Mouse (Mus musculus) hindbrain, embryonic 13.5 days (tissue): ENCODE measurements around the gene Aatk. TPM values are rescaled to one million over a fixed set of nuclear protein-coding genes. Genes with fewer than 3 reads are reported as not detected.

Experiments used
- ATAC-seq: fragments of 200-750 bp; cut with Nextera tagmentation; 2 replicates; pipeline ENCODE4 v1.8.0; 2017; ENCODE audit warnings: moderate TSS enrichment; ENCODE audit not compliant: low FRiP score
- H3K27ac ChIP-seq: fragments of 300-500 bp; sonication (generic); 2 replicates; pipeline ENCODE4 v1.5.1; 2015; ENCODE audit warnings: inconsistent platforms, mild to moderate bottlenecking, moderate library complexity
- H3K27me3 ChIP-seq: fragments of 300-500 bp; sonication (generic); 2 replicates; pipeline ENCODE4 v1.6.1; 2015; ENCODE audit warnings: mild to moderate bottlenecking, inconsistent platforms
- H3K36me3 ChIP-seq: fragments of 300-500 bp; sonication (generic); 2 replicates; pipeline ENCODE4 v1.6.1; 2015; ENCODE audit warnings: mild to moderate bottlenecking, inconsistent platforms
- H3K4me1 ChIP-seq: fragments of 300-500 bp; sonication (generic); replicated peaks from 2 replicates; pipeline ENCODE4 v1.6.1; 2015; ENCODE audit warnings: inconsistent platforms
- H3K4me2 ChIP-seq: fragments of 300-500 bp; sonication (generic); 2 replicates; pipeline ENCODE4 v1.6.1; 2015; ENCODE audit warnings: inconsistent platforms, mild to moderate bottlenecking, moderate library complexity
- H3K4me3 ChIP-seq: fragments of 300-500 bp; sonication (generic); 2 replicates; pipeline ENCODE4 v1.5.1; 2015; ENCODE audit warnings: mild to moderate bottlenecking, inconsistent platforms
- H3K9ac ChIP-seq: fragments of 300-500 bp; sonication (generic); 2 replicates; pipeline ENCODE4 v1.6.1; 2015; ENCODE audit warnings: mild to moderate bottlenecking, inconsistent platforms
- H3K9me3 ChIP-seq: fragments of 300-500 bp; sonication (generic); 2 replicates; pipeline ENCODE4 v1.6.1; 2016; ENCODE audit warnings: inconsistent platforms
- WGBS: fragments of 180-500 bp; shearing (Covaris S2); methylation state at CpG from one replicate; pipeline ENCODE4 v1.1.7; 2015; 5-methylcytosine and 5-hydroxymethylcytosine counted together
- polyA plus RNA-seq: library from polyadenylated mRNA; unstranded; fragments of >200 nt; fragmentation: Nextera tagmentation; extraction: Ambion mirVana; gene quantifications from 2 replicates; pipeline ENCODE4 v1.2.1, GENCODE M21; 2015

The Aatk gene
- polyA plus RNA-seq, 1 experiment from 2014 or later, result 24.1 TPM

GRCm38 (mm10) chr11:120033473-120033872 is 13.5 kb downstream of the Aatk start:
- H3K27me3 ChIP-seq, result no peaks in the 10 kb centered on the region
- no peak overlapping the region for H3K4me3 ChIP-seq
- H3K9ac ChIP-seq, result no peak overlapping the region
- no peaks in the 10 kb centered on the region for H3K9me3 ChIP-seq
- no peak overlapping the region for H3K4me2 ChIP-seq
- no peak overlapping the region for H3K27ac ChIP-seq
- peaks cover 28% of the 10 kb centered on the region for H3K4me1 ChIP-seq
- no peaks in the 10 kb centered on the region for H3K36me3 ChIP-seq
- no peak for ATAC-seq
- 62% methylated on average over 3 of the region's 3 CpGs for WGBS

GRCm38 (mm10) chr11:120032052-120032451 is 14.9 kb downstream of the Aatk start:
- peak overlapping the region; percentile 35; the same call in 1 of the 2 replicates for H3K9ac ChIP-seq
- no peak overlapping the region for H3K4me3 ChIP-seq
- WGBS, result 67% methylated on average over 8 of the region's 8 CpGs
- no peaks in the 10 kb centered on the region for H3K9me3 ChIP-seq
- ATAC-seq, result no peak
- no peaks in the 10 kb centered on the region for H3K36me3 ChIP-seq
- peaks cover 25% of the 10 kb centered on the region for H3K4me1 ChIP-seq
- H3K4me2 ChIP-seq, result no peak overlapping the region
- no peaks in the 10 kb centered on the region for H3K27me3 ChIP-seq
- H3K27ac ChIP-seq, result no peak overlapping the region

GRCm38 (mm10) chr11:120030145-120030901 is 16.6 kb downstream of the Aatk start:
- H3K9me3 ChIP-seq, result no peaks in the 10 kb centered on the region
- no peak overlapping the region for H3K4me3 ChIP-seq
- no peaks in the 10 kb centered on the region for H3K36me3 ChIP-seq
- peak; percentile 69 for ATAC-seq
- H3K4me1 ChIP-seq, result peaks cover 21% of the 10 kb centered on the region
- H3K4me2 ChIP-seq, result no peak overlapping the region
- H3K27me3 ChIP-seq, result no peaks in the 10 kb centered on the region
- peak overlapping the region; percentile 11; the same call in 1 of the 2 replicates for H3K9ac ChIP-seq
- WGBS, result 34% methylated on average over 10 of the region's 10 CpGs
- H3K27ac ChIP-seq, result no peak overlapping the region

GRCm38 (mm10) chr11:120029431-120030144 is 17.4 kb downstream of the Aatk start:
- Histone ChIP-seq H3K27ac (no peak overlapping the region), H3K4me2 (no peak overlapping the region), H3K27me3 (no peaks in the 10 kb centered on the region), H3K4me1 (peaks cover 21% of the 10 kb centered on the region), H3K4me3 (no peak overlapping the region), H3K9me3 (no peaks in the 10 kb centered on the region), H3K36me3 (no peaks in the 10 kb centered on the region), H3K9ac (peak overlapping the region; percentile 11; the same call in 1 of the 2 replicates)
- WGBS, result 46% methylated on average over 9 of the region's 9 CpGs
- ATAC-seq, result peak; percentile 21; the same call in 1 of the 2 replicates

GRCm38 (mm10) chr11:120028319-120029092 is 18.5 kb downstream of the Aatk start:
- ATAC-seq, result no peak
- Histone ChIP-seq H3K27me3 (no peaks in the 10 kb centered on the region), H3K4me1 (peaks cover 28% of the 10 kb centered on the region), H3K9ac (no peak overlapping the region; the same call in 1 of the 2 replicates), H3K4me3 (no peak overlapping the region), H3K9me3 (no peaks in the 10 kb centered on the region), H3K4me2 (no peak overlapping the region), H3K27ac (no peak overlapping the region), H3K36me3 (no peaks in the 10 kb centered on the region)
- WGBS, result 50% methylated on average over 18 of the region's 18 CpGs

- 80% methylated on average over 3 of the region's 3 CpGs for WGBS
- ATAC-seq, result no peak
- no peak overlapping the region for H3K9ac ChIP-seq
- no peak overlapping the region for H3K4me2 ChIP-seq
- no peaks in the 10 kb centered on the region for H3K27me3 ChIP-seq
- H3K36me3 ChIP-seq, result no peaks in the 10 kb centered on the region
- H3K9me3 ChIP-seq, result no peaks in the 10 kb centered on the region
- H3K4me1 ChIP-seq, result peaks cover 38% of the 10 kb centered on the region
- H3K4me3 ChIP-seq, result no peak overlapping the region
- no peak overlapping the region for H3K27ac ChIP-seq
Observed at GRCm38 (mm10) chr11:120026941-120027340, 20.0 kb downstream of the Aatk start.

GRCm38 (mm10) chr11:120022841-120023240 is 24.1 kb downstream of the Aatk start:
- Histone ChIP-seq H3K4me3 (no peak overlapping the region), H3K27me3 (0 out of 2 replicates have a peak, but pooled peaks cover 2% of the 10 kb centered on the region), H3K4me2 (peak overlapping the region; percentile 16; the same call in 1 of the 2 replicates), H3K36me3 (peaks cover 15% of the 10 kb centered on the region; the same call in 1 of the 2 replicates), H3K4me1 (peaks cover 43% of the 10 kb centered on the region), H3K9ac (0 out of 2 replicates have a peak overlapping the region, but pooled peaks have one; percentile 11), H3K27ac (peak overlapping the region; percentile 82), H3K9me3 (no peaks in the 10 kb centered on the region)
- WGBS, result 37% methylated on average over 12 of the region's 12 CpGs
- peak; percentile 56 for ATAC-seq

- Histone ChIP-seq H3K9ac (no peak overlapping the region), H3K4me2 (no peak overlapping the region), H3K27me3 (0 out of 2 replicates have a peak, but pooled peaks cover 3% of the 10 kb centered on the region), H3K4me3 (no peak overlapping the region), H3K36me3 (peaks cover 15% of the 10 kb centered on the region; the same call in 1 of the 2 replicates), H3K27ac (peak overlapping the region; percentile 82), H3K9me3 (no peaks in the 10 kb centered on the region), H3K4me1 (peaks cover 43% of the 10 kb centered on the region)
- WGBS, result 44% methylated on average over 8 of the region's 8 CpGs
- no peak for ATAC-seq
Observed at GRCm38 (mm10) chr11:120022216-120022615, 24.8 kb downstream of the Aatk start.

- peaks cover 15% of the 10 kb centered on the region; the same call in 1 of the 2 replicates for H3K36me3 ChIP-seq
- 0 out of 2 replicates have a peak, but pooled peaks cover 7% of the 10 kb centered on the region for H3K27me3 ChIP-seq
- H3K9ac ChIP-seq, result no peak overlapping the region; the same call in 1 of the 2 replicates
- ATAC-seq, result no peak
- peaks cover 43% of the 10 kb centered on the region for H3K4me1 ChIP-seq
- no peak overlapping the region for H3K4me3 ChIP-seq
- no peak overlapping the region for H3K27ac ChIP-seq
- H3K4me2 ChIP-seq, result no peak overlapping the region
- H3K9me3 ChIP-seq, result no peaks in the 10 kb centered on the region
- 92% methylated on average over 16 of the region's 16 CpGs for WGBS
Observed at GRCm38 (mm10) chr11:120021367-120021766, 25.6 kb downstream of the Aatk start.

- H3K4me2 ChIP-seq, result no peak overlapping the region
- H3K27ac ChIP-seq, result peak overlapping the region; percentile 3; the same call in 1 of the 2 replicates
- no peak for ATAC-seq
- peak overlapping the region; percentile 36; the same call in 1 of the 2 replicates for H3K9ac ChIP-seq
- WGBS, result 43% methylated on average over 23 of the region's 23 CpGs
- no peaks in the 10 kb centered on the region for H3K9me3 ChIP-seq
- H3K36me3 ChIP-seq, result peaks cover 29% of the 10 kb centered on the region
- H3K4me1 ChIP-seq, result peaks cover 43% of the 10 kb centered on the region
- H3K4me3 ChIP-seq, result no peak overlapping the region
- H3K27me3 ChIP-seq, result peaks cover 13% of the 10 kb centered on the region; the same call in 1 of the 2 replicates
Observed at GRCm38 (mm10) chr11:120019542-120020440, 27.2 kb downstream of the Aatk start.

GRCm38 (mm10) chr11:120017011-120017410 is 30.0 kb downstream of the Aatk start:
- ATAC-seq, result no peak
- H3K4me3 ChIP-seq, result no peak overlapping the region
- no peaks in the 10 kb centered on the region for H3K9me3 ChIP-seq
- peak overlapping the region; percentile 8; the same call in 1 of the 2 replicates for H3K4me2 ChIP-seq
- peaks cover 25% of the 10 kb centered on the region for H3K27me3 ChIP-seq
- H3K9ac ChIP-seq, result no peak overlapping the region
- 76% methylated on average over 8 of the region's 8 CpGs for WGBS
- H3K4me1 ChIP-seq, result peaks cover 40% of the 10 kb centered on the region
- no peak overlapping the region for H3K27ac ChIP-seq
- H3K36me3 ChIP-seq, result peaks cover 44% of the 10 kb centered on the region
